Mouse (Mus musculus): Measurements from ENCODE around the gene Gtpbp3. TPM values are rescaled to one million over a fixed set of nuclear protein-coding genes. Genes with fewer than 3 reads are reported as not detected.

The Gtpbp3 gene
- polyA plus RNA-seq, 1 experiment = 6.1 TPM

DNA sequence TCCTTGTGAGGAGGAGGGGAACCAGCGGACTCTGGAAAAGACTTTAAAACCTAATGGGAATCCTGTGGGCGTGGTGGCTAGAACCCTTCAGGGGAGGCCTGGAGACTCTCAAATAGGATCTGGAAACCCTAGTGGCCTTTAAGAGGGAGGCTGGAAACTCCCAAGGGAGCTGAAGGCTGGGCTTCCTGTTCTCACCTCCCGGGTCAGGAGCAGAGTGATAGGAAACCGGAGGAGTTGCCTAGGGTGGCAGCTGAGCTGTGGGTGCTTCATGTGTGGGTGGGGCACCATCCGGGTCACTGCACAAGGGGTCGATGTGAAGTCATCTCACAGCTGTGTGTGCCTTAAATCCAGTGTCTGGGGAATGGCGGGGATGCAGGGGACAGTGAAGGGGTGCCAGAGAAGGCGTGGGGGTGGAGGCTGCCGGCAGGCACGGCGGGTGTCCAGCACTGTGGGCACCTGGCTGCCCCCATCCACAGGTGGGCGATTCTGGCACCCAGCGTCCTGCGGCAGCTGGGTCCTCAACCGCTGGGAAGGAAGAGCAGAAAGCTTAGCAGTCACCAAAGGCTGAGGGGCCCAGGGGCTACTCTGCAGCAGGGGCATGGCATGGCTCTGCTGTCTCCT lies 10.1 kb downstream of the Gtpbp3 start:
- Histone ChIP-seq H3K27ac (ENCODE audit: control insufficient read depth, insufficient read depth, low read depth, low read length) (peak overlapping the region; percentile 23; the same call in 1 of the 2 replicates), H3K27me3 (ENCODE audit: control insufficient read depth, insufficient read depth, low read length) (no peaks in the 10 kb centered on the region), H3K4me3 (ENCODE audit: control insufficient read depth, low read depth, low read length) (no peak overlapping the region), H3K36me3 (ENCODE audit: control insufficient read depth, insufficient read depth, low read length) (no peaks in the 10 kb centered on the region), H3K4me1 (ENCODE audit: control insufficient read depth, insufficient read depth, low read length) (peaks cover 8% of the 10 kb centered on the region)
- TF ChIP-seq POLR2A (IDR thresholded peaks at IDR 0.05; ENCODE audit: control insufficient read depth, low read depth, low read length) (no peak), CTCF (IDR thresholded peaks at IDR 0.05; ENCODE audit: control insufficient read depth, insufficient read depth, insufficient replicate concordance, low read depth, low read length) (no peak)

GRCm38 (mm10) chr8:71498816-71499690 lies 11.2 kb downstream of the Gtpbp3 start:
- no peak overlapping the region for H3K4me3 ChIP-seq (ENCODE audit: control insufficient read depth, low read depth, low read length)
- H3K4me1 ChIP-seq (ENCODE audit: control insufficient read depth, insufficient read depth, low read length) = peaks cover 8% of the 10 kb centered on the region
- H3K27ac ChIP-seq (ENCODE audit: control insufficient read depth, insufficient read depth, low read depth, low read length) = no peak overlapping the region
- TF ChIP-seq POLR2A (IDR thresholded peaks at IDR 0.05; ENCODE audit: control insufficient read depth, low read depth, low read length) (no peak), CTCF (IDR thresholded peaks at IDR 0.05; ENCODE audit: control insufficient read depth, insufficient read depth, insufficient replicate concordance, low read depth, low read length) (no peak)
- no peaks in the 10 kb centered on the region for H3K36me3 ChIP-seq (ENCODE audit: control insufficient read depth, insufficient read depth, low read length)
- no peaks in the 10 kb centered on the region for H3K27me3 ChIP-seq (ENCODE audit: control insufficient read depth, insufficient read depth, low read length)

- H3K36me3 ChIP-seq (ENCODE audit: control insufficient read depth, insufficient read depth, low read length) = no peaks in the 10 kb centered on the region
- peaks cover 14% of the 10 kb centered on the region for H3K4me1 ChIP-seq (ENCODE audit: control insufficient read depth, insufficient read depth, low read length)
- TF ChIP-seq POLR2A (IDR thresholded peaks at IDR 0.05; ENCODE audit: control insufficient read depth, low read depth, low read length) (no peak), CTCF (IDR thresholded peaks at IDR 0.05; ENCODE audit: control insufficient read depth, insufficient read depth, insufficient replicate concordance, low read depth, low read length) (no peak)
- H3K4me3 ChIP-seq (ENCODE audit: control insufficient read depth, low read depth, low read length) = no peak overlapping the region
- H3K27ac ChIP-seq (ENCODE audit: control insufficient read depth, insufficient read depth, low read depth, low read length) = no peak overlapping the region
- no peaks in the 10 kb centered on the region for H3K27me3 ChIP-seq (ENCODE audit: control insufficient read depth, insufficient read depth, low read length)
Measured at GRCm38 (mm10) chr8:71504349-71504748, 16.4 kb downstream of the Gtpbp3 start.

DNA sequence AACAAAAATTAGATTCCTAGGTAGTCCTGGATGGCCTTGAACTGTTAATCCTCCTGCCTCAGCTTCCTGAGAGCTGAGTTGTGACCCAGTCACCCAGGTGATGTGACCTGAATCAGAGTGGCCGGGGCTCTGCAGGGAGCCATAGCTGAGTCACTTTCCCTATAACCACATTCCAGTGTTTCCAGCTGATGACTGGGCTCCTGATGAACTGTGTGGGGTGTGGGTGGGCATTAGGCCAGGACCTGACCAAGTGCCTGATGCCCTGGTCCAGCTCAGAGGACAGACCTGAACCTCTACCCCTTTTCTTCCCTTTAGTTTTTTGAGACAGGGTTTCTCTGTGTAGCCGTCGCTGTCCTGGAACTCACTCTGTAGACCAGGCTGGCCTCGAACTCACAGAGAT lies 17.4 kb downstream of the Gtpbp3 start:
- H3K4me1 ChIP-seq (ENCODE audit: control insufficient read depth, insufficient read depth, low read length) = peaks cover 14% of the 10 kb centered on the region
- H3K27ac ChIP-seq (ENCODE audit: control insufficient read depth, insufficient read depth, low read depth, low read length) = no peak overlapping the region
- H3K27me3 ChIP-seq (ENCODE audit: control insufficient read depth, insufficient read depth, low read length) = no peaks in the 10 kb centered on the region
- no peak overlapping the region for H3K4me3 ChIP-seq (ENCODE audit: control insufficient read depth, low read depth, low read length)
- no peak for TF ChIP-seq CTCF (IDR thresholded peaks at IDR 0.05; ENCODE audit: control insufficient read depth, insufficient read depth, insufficient replicate concordance, low read depth, low read length)
- no peaks in the 10 kb centered on the region for H3K36me3 ChIP-seq (ENCODE audit: control insufficient read depth, insufficient read depth, low read length)

GRCm38 (mm10) chr8:71505979-71506378 lies 18.1 kb downstream of the Gtpbp3 start:
- TF ChIP-seq POLR2A (IDR thresholded peaks at IDR 0.05; ENCODE audit: control insufficient read depth, low read depth, low read length) = no peak
- TF ChIP-seq CTCF (IDR thresholded peaks at IDR 0.05; ENCODE audit: control insufficient read depth, insufficient read depth, insufficient replicate concordance, low read depth, low read length) = no peak

DNA sequence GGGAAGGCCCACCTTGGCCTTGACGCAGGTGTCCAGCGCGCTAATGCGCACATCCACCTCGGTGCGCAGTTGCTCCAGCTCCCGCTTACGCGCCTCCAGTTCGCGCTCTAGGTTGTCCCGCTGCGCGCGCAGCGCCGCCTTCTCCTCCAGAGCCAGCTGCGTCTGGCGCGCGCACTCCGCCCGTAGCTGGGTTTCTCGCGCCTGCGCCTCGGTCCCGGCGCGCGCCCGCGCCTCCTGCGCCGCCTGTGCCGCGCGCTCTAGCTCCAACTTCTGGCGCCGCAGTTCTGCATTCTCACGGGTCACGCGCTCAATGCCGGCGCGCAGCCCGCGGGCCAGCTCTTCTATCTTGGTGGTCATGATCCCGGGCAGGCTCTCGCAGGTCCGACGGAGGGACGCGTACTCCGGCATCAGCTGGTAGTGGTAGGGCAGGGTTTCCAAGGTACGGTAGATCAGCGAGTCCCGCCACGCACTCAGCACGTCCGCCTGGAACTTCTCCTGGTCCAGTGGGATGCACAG lies 19.7 kb downstream of the Gtpbp3 start:
- no peaks in the 10 kb centered on the region for H3K27me3 ChIP-seq (ENCODE audit: control insufficient read depth, insufficient read depth, low read length)
- H3K27ac ChIP-seq (ENCODE audit: control insufficient read depth, insufficient read depth, low read depth, low read length) = no peak overlapping the region
- TF ChIP-seq POLR2A (IDR thresholded peaks at IDR 0.05; ENCODE audit: control insufficient read depth, low read depth, low read length) = no peak
- no peak for TF ChIP-seq CTCF (IDR thresholded peaks at IDR 0.05; ENCODE audit: control insufficient read depth, insufficient read depth, insufficient replicate concordance, low read depth, low read length)
- peak overlapping the region; percentile 61 for H3K4me3 ChIP-seq (ENCODE audit: control insufficient read depth, low read depth, low read length)
- peaks cover 21% of the 10 kb centered on the region for H3K4me1 ChIP-seq (ENCODE audit: control insufficient read depth, insufficient read depth, low read length)
- no peaks in the 10 kb centered on the region for H3K36me3 ChIP-seq (ENCODE audit: control insufficient read depth, insufficient read depth, low read length)

More at GRCm38 (mm10) chr8:71505979-71506378, 18.1 kb downstream of the Gtpbp3 start:
- Histone ChIP-seq H3K36me3 (ENCODE audit: control insufficient read depth, insufficient read depth, low read length) (no peaks in the 10 kb centered on the region), H3K27me3 (ENCODE audit: control insufficient read depth, insufficient read depth, low read length) (no peaks in the 10 kb centered on the region), H3K4me3 (ENCODE audit: control insufficient read depth, low read depth, low read length) (no peak overlapping the region), H3K27ac (ENCODE audit: control insufficient read depth, insufficient read depth, low read depth, low read length) (no peak overlapping the region), H3K4me1 (ENCODE audit: control insufficient read depth, insufficient read depth, low read length) (peaks cover 14% of the 10 kb centered on the region)

GRCm38 (mm10) chr8:71509316-71509715 lies 21.4 kb downstream of the Gtpbp3 start:
- Histone ChIP-seq H3K27ac (ENCODE audit: control insufficient read depth, insufficient read depth, low read depth, low read length) (no peak overlapping the region), H3K4me3 (ENCODE audit: control insufficient read depth, low read depth, low read length) (no peak overlapping the region), H3K36me3 (ENCODE audit: control insufficient read depth, insufficient read depth, low read length) (no peaks in the 10 kb centered on the region), H3K4me1 (ENCODE audit: control insufficient read depth, insufficient read depth, low read length) (peaks cover 21% of the 10 kb centered on the region), H3K27me3 (ENCODE audit: control insufficient read depth, insufficient read depth, low read length) (no peaks in the 10 kb centered on the region)
- TF ChIP-seq CTCF (IDR thresholded peaks at IDR 0.05; ENCODE audit: control insufficient read depth, insufficient read depth, insufficient replicate concordance, low read depth, low read length) (no peak), POLR2A (IDR thresholded peaks at IDR 0.05; ENCODE audit: control insufficient read depth, low read depth, low read length) (no peak)

Data from testis, adult 2 months (tissue).